Mouse (Mus musculus): ENCODE measurements around the gene Hils1. TPM values are rescaled to one million over a fixed set of nuclear protein-coding genes. Genes with fewer than 3 reads are reported as not detected.
"Not testable (repeated sequence)": the region's sequence is repeated elsewhere in the genome, so short reads cannot be mapped to it uniquely, and the experiment has no call there.

The Hils1 gene
- polyA plus RNA-seq, 1 experiment from 2014 or later: not detected

- WGBS: 31% methylated on average over 15 of the region's 15 CpGs
- no peak for ATAC-seq (ENCODE audit: low FRiP score, low read depth)
- peak overlapping the region; percentile 80 for H3K4me2 ChIP-seq (replicated peaks)
Measured at GRCm38 (mm10) chr11:95008661-95009628, 41.6 kb downstream of the Hils1 start.

GRCm38 (mm10) chr11:95009629-95010014 lies 42.2 kb downstream of the Hils1 start, which contains the start of gene Samd14:
Samd14 (plus strand) TSS chr11:95009879.
- no peaks in the 10 kb centered on the region for H3K27me3 ChIP-seq
- no peaks in the 10 kb centered on the region for H3K9me3 ChIP-seq
- ATAC-seq (ENCODE audit: low FRiP score, low read depth): peak; percentile 59
- peaks cover 61% of the 10 kb centered on the region for H3K4me1 ChIP-seq
- peak within 1 kb of the TSS; percentile 85 for H3K4me3 ChIP-seq
- peak within 1 kb of the TSS; percentile 80 for H3K4me2 ChIP-seq (replicated peaks)
- under 1% methylated on average over 31 of the region's 32 CpGs for WGBS
- H3K9ac ChIP-seq (replicated peaks): peak within 1 kb of the TSS; percentile 99
- peaks cover 20% of the 10 kb centered on the region for H3K36me3 ChIP-seq
- H3K27ac ChIP-seq (replicated peaks): peak within 1 kb of the TSS; percentile 98

More at GRCm38 (mm10) chr11:95008661-95009628, 41.6 kb downstream of the Hils1 start:
- H3K9ac ChIP-seq (replicated peaks): peak overlapping the region; percentile 99
- no peaks in the 10 kb centered on the region for H3K27me3 ChIP-seq
- H3K36me3 ChIP-seq: peaks cover 20% of the 10 kb centered on the region
- H3K4me1 ChIP-seq: peaks cover 57% of the 10 kb centered on the region
- H3K27ac ChIP-seq (replicated peaks): peak overlapping the region; percentile 98
- peak overlapping the region; percentile 85 for H3K4me3 ChIP-seq
- no peaks in the 10 kb centered on the region for H3K9me3 ChIP-seq

- WGBS: under 1% methylated on average over 31 of the region's 40 CpGs
- ATAC-seq (ENCODE audit: low FRiP score, low read depth): peak; percentile 47
- Histone ChIP-seq H3K9me3 (no peaks in the 10 kb centered on the region), H3K27ac (replicated peaks) (peak overlapping the region; percentile 98), H3K9ac (replicated peaks) (peak overlapping the region; percentile 99), H3K4me2 (replicated peaks) (peak overlapping the region; percentile 80), H3K4me3 (peak overlapping the region; percentile 85), H3K4me1 (peaks cover 63% of the 10 kb centered on the region), H3K27me3 (no peaks in the 10 kb centered on the region), H3K36me3 (peaks cover 21% of the 10 kb centered on the region)
Measured at GRCm38 (mm10) chr11:95010141-95010739, 42.8 kb downstream of the Hils1 start.

DNA sequence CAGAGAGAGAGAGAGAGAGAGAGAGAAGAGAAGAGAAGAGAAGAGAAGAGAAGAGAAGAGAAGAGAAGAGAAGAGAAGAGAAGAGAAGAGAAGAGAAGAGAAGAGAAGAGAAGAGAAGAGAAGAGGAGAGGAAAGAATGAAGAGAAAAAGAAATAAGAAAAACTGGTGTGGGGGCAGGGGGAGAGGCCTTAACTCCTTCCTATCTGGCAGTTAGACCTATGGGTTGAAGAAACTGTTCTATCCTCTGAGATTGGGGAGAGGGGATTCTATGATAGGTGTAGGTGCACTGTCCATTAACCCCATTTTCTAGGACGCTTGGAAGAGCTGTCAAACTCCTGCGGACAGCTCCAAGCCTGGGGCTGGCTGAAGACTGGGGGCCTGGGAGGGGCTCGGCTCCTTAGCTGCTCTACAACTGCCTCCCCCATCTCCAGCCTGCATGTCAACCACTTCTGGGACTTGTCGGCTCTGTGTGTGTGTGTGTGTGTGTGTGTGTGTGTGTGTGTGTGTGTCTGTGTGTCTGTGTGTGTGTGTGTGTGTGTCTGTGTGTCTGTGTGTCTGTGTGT lies 43.5 kb downstream of the Hils1 start:
- Histone ChIP-seq H3K36me3 (peaks cover 22% of the 10 kb centered on the region), H3K4me2 (replicated peaks) (peak overlapping the region; percentile 80), H3K4me1 (peaks cover 67% of the 10 kb centered on the region), H3K9ac (replicated peaks) (peak overlapping the region; percentile 99), H3K4me3 (peak overlapping the region; percentile 85), H3K27ac (replicated peaks) (peak overlapping the region; percentile 98)
- not testable (repeated sequence) for H3K27me3 ChIP-seq; ATAC-seq (ENCODE audit: low FRiP score, low read depth); H3K9me3 ChIP-seq
- WGBS: 2% methylated on average over 4 of the region's 4 CpGs

DNA sequence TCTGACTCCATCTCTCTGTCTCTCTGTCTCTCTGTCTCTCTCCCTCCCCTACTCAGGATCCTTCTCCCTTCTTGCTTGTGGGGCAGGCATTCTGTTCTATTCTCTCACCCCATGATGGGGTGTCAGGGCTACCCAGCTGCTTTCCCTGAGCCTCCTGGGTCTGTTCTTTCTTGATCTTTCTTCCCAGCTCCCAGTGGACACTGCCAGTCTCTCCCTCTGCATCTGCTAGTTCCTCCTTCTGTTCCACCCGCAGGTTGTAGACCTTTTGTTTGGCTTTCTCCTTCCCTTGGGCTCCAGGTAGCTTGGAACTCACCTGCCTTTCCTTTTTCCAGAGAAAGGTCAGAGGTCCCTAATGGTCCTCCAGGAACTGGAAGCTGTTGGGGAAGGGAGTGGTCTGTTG lies 44.0 kb downstream of the Hils1 start:
- H3K9me3 ChIP-seq: no peaks in the 10 kb centered on the region
- H3K36me3 ChIP-seq: peaks cover 27% of the 10 kb centered on the region
- ATAC-seq (ENCODE audit: low FRiP score, low read depth): no peak
- H3K27ac ChIP-seq (replicated peaks): peak overlapping the region; percentile 76
- H3K4me2 ChIP-seq (replicated peaks): peak overlapping the region; percentile 80
- H3K4me3 ChIP-seq: peak overlapping the region; percentile 85
- H3K27me3 ChIP-seq: no peaks in the 10 kb centered on the region
- H3K9ac ChIP-seq (replicated peaks): peak overlapping the region; percentile 99
- H3K4me1 ChIP-seq: peaks cover 62% of the 10 kb centered on the region
- 46% methylated on average over 1 of the region's 1 CpGs for WGBS

DNA sequence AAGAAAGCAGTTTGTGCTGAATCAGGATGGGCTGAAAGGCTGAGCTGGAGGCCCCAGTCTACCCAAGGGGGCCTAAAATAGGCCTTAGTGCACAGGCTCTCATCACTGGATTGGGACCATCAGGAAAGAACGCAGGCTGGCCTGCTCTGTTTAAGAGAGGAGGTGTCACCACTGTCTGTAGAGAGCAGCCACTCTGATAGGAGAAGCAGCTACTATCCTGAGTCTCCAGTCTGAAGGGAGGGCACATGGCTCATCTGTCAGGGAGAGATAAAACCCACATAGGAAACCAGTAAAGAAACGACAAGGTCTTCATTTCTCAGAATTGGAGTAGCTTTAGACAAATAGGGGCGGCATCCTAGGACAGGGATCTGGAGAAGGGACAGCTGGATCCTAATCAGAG lies 44.7 kb downstream of the Hils1 start:
- Histone ChIP-seq H3K27me3 (no peaks in the 10 kb centered on the region), H3K4me2 (replicated peaks) (peak overlapping the region; percentile 80), H3K36me3 (peaks cover 33% of the 10 kb centered on the region), H3K4me1 (peaks cover 58% of the 10 kb centered on the region), H3K9me3 (no peaks in the 10 kb centered on the region), H3K9ac (replicated peaks) (peak overlapping the region; percentile 99; the same call in 1 of the 2 replicates), H3K27ac (replicated peaks) (peak overlapping the region; percentile 76), H3K4me3 (peak overlapping the region; percentile 85)
- 54% methylated on average over 3 of the region's 3 CpGs for WGBS
- no peak for ATAC-seq (ENCODE audit: low FRiP score, low read depth)

DNA sequence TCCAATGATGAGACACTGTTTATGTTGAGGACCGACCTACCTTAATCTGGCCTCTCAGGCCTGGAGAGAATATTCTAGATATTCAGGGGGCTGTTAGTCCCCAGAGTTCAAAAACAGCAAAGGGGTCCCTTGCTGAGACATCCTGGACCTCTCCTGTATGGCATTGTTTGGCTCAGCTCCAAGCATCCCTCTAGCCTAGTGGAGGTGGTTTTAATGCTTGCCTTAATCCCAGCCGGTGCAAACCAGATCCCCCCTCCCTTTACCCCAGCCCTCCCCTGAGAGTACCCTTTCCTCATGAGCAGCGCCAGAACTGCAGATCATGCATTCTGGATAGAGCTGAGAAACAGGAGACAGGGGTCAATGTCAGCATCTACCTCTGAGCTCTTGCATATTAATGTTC lies 45.1 kb downstream of the Hils1 start:
- no peak for ATAC-seq (ENCODE audit: low FRiP score, low read depth)
- peak overlapping the region; percentile 80 for H3K4me2 ChIP-seq (replicated peaks)
- H3K27me3 ChIP-seq: no peaks in the 10 kb centered on the region
- H3K4me3 ChIP-seq: peak overlapping the region; percentile 85
- H3K36me3 ChIP-seq: peaks cover 36% of the 10 kb centered on the region
- 33% methylated on average over 3 of the region's 3 CpGs for WGBS
- H3K9me3 ChIP-seq: no peaks in the 10 kb centered on the region
- H3K4me1 ChIP-seq: peaks cover 54% of the 10 kb centered on the region
- peak overlapping the region; percentile 99; the same call in 1 of the 2 replicates for H3K9ac ChIP-seq (replicated peaks)
- peak overlapping the region; percentile 76 for H3K27ac ChIP-seq (replicated peaks)

DNA sequence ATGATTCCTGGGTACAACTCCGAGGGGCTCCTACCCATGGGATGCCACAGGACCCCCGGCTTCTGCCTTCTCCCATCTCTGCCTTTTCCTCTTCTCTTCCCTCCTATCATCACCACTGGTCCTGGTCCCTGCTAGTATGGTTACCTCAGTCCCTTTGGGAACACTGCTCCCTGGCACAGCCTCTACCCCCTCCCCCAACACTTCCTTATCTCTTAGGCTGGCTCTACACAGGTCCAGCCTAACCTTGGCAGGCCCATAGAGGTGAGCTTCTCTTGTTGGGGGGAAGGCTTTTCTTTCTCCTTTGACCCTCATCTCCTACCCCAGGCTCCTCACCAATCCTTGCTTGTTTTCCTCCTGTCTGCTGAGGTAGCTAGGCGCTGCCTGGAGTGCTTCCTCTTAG lies 48.1 kb downstream of the Hils1 start:
- Histone ChIP-seq H3K9me3 (no peaks in the 10 kb centered on the region), H3K27me3 (no peaks in the 10 kb centered on the region), H3K4me3 (no peak overlapping the region), H3K9ac (replicated peaks) (no peak overlapping the region), H3K27ac (replicated peaks) (peak overlapping the region; percentile 4; the same call in 1 of the 2 replicates), H3K36me3 (peaks cover 62% of the 10 kb centered on the region), H3K4me1 (peaks cover 38% of the 10 kb centered on the region), H3K4me2 (replicated peaks) (no peak overlapping the region)
- no peak for ATAC-seq (ENCODE audit: low FRiP score, low read depth)
- WGBS: 78% methylated on average over 3 of the region's 3 CpGs

Other genes with a start within 250 kb of the Hils1 start
- gene Cdc34b, start 225.8 kb upstream of the Hils1 start, polyA plus RNA-seq (2016; fragmentation: Nextera tagmentation; extraction: Ambion mirVana): 0.15 and 0.20 TPM in 2 replicates
- gene Tmem92, start 184.9 kb upstream of the Hils1 start, polyA plus RNA-seq (2016; fragmentation: Nextera tagmentation; extraction: Ambion mirVana): not detected in 2 replicates
- 405 and 569 TPM in 2 replicates for gene Col1a1, start 31.4 kb upstream of the Hils1 start, polyA plus RNA-seq (2016; fragmentation: Nextera tagmentation; extraction: Ambion mirVana)
- not detected in 2 replicates for gene Sgca, start 8.7 kb downstream of the Hils1 start, polyA plus RNA-seq (2016; fragmentation: Nextera tagmentation; extraction: Ambion mirVana)
- 15.7 and 17.7 TPM in 2 replicates for gene Ppp1r9b, start 23.4 kb downstream of the Hils1 start, polyA plus RNA-seq (2016; fragmentation: Nextera tagmentation; extraction: Ambion mirVana)
- gene Samd14, start 42.3 kb downstream of the Hils1 start, polyA plus RNA-seq (2016; fragmentation: Nextera tagmentation; extraction: Ambion mirVana): 93.5 and 100 TPM in 2 replicates
- gene Pdk2, start 73.8 kb downstream of the Hils1 start, polyA plus RNA-seq (2016; fragmentation: Nextera tagmentation; extraction: Ambion mirVana): 19.1 and 22.7 TPM in 2 replicates
- gene Itga3, start 109.2 kb downstream of the Hils1 start, polyA plus RNA-seq (2016; fragmentation: Nextera tagmentation; extraction: Ambion mirVana): 6.3 and 6.5 TPM in 2 replicates
- 0.67 and 0.71 TPM in 2 replicates for gene Dlx3, start 152.5 kb downstream of the Hils1 start, polyA plus RNA-seq (2016; fragmentation: Nextera tagmentation; extraction: Ambion mirVana)
- not detected in 2 replicates for gene Dlx4, start 178.7 kb downstream of the Hils1 start, polyA plus RNA-seq (2016; fragmentation: Nextera tagmentation; extraction: Ambion mirVana)

Measured in midbrain, embryonic 12.5 days (tissue).